Mouse (Mus musculus): ENCODE results near the gene Mndal.

- no peak for TF ChIP-seq CTCF (IDR thresholded peaks at IDR 0.05; ENCODE audit: control insufficient read depth, insufficient read depth, low read length)
- no peak for TF ChIP-seq POLR2A (IDR thresholded peaks at IDR 0.05; ENCODE audit: borderline replicate concordance, control insufficient read depth, low read depth, low read length)
Observed at GRCm38 (mm10) chr1:173953563-173953962, 11.3 kb upstream of the Mndal start.

Measured in bone marrow, adult 2 months (tissue).